Mouse (Mus musculus) stomach, embryonic 15.5 days (tissue): ENCODE measurements at regions not wholly inside any gene's neighbourhood (a gene's known extent, or its start where the extent isn't known, plus 50 kb on each side); places are given as distances from the start of the nearest gene placed in this dataset.

Source experiments
- ATAC-seq: fragments of 200-750 bp; cut with Nextera tagmentation; 2 replicates; pipeline ENCODE4 v1.8.0; 2017; ENCODE audit warnings: low read depth, moderate number of reproducible peaks, moderate TSS enrichment; ENCODE audit not compliant: insufficient read depth, low FRiP score
- H3K27ac ChIP-seq: fragments of 300-500 bp; sonication (generic); 2 replicates; pipeline ENCODE4 v1.5.1; 2015; ENCODE audit warnings: mild to moderate bottlenecking, inconsistent platforms
- H3K27me3 ChIP-seq: fragments of 300-500 bp; sonication (generic); replicated peaks from 2 replicates; pipeline ENCODE4 v1.6.1; 2015; ENCODE audit warnings: inconsistent platforms
- H3K36me3 ChIP-seq: fragments of 300-500 bp; sonication (generic); 2 replicates; pipeline ENCODE4 v1.6.1; 2015; ENCODE audit warnings: inconsistent platforms
- H3K4me1 ChIP-seq: fragments of 300-500 bp; sonication (generic); 2 replicates; pipeline ENCODE4 v1.6.1; 2015; ENCODE audit warnings: inconsistent platforms
- H3K4me2 ChIP-seq: fragments of 300-500 bp; sonication (generic); 2 replicates; pipeline ENCODE4 v1.6.1; 2015; ENCODE audit warnings: mild to moderate bottlenecking, inconsistent platforms
- H3K4me3 ChIP-seq: fragments of 300-500 bp; sonication (generic); replicated peaks from 2 replicates; pipeline ENCODE4 v1.5.1; 2015; ENCODE audit warnings: inconsistent platforms
- H3K9ac ChIP-seq: fragments of 300-500 bp; sonication (generic); 2 replicates; pipeline ENCODE4 v1.6.1; 2015; ENCODE audit warnings: inconsistent platforms
- H3K9me3 ChIP-seq: fragments of 300-500 bp; sonication (generic); 2 replicates; pipeline ENCODE4 v1.6.1; 2016; ENCODE audit warnings: inconsistent platforms
- WGBS: fragments of 180-500 bp; shearing (Covaris S2); methylation state at CpG from one replicate; pipeline ENCODE4 v1.1.7; 2015; 5-methylcytosine and 5-hydroxymethylcytosine counted together

GRCm38 (mm10) chr13:84404566-84405194 is 182.6 kb downstream of the Tmem161b start:
- no peaks in the 10 kb centered on the region for H3K4me1 ChIP-seq
- no peak for ATAC-seq
- no peak overlapping the region for H3K4me3 ChIP-seq
- H3K27me3 ChIP-seq = no peaks in the 10 kb centered on the region
- H3K9me3 ChIP-seq = no peaks in the 10 kb centered on the region
- no peak overlapping the region for H3K9ac ChIP-seq
- H3K4me2 ChIP-seq = no peak overlapping the region
- no peaks in the 10 kb centered on the region for H3K36me3 ChIP-seq
- 73% methylated on average over 19 of the region's 19 CpGs for WGBS
- H3K27ac ChIP-seq = no peak overlapping the region

DNA sequence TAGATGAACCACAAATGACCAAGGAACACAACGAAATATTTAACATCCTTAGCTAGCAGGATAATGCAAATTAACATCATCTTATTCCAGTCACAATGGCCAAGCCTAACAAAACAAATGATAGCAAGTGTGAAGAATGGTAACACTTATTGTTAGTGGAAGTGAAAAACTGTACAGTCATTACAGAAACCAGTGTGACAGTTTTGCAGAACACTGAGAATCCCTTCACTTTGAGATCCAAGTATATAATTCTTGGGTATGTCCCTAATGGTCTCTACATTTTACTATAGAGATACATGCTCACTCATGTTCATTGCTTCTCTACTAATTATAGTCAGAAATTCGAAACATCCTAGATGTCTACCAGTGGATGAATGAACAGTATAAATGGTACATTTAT is 212.3 kb downstream of the Tmem161b start:
- Histone ChIP-seq H3K4me3 (no peak overlapping the region), H3K4me2 (no peak overlapping the region), H3K27me3 (no peaks in the 10 kb centered on the region), H3K9ac (no peak overlapping the region), H3K36me3 (no peaks in the 10 kb centered on the region), H3K9me3 (no peaks in the 10 kb centered on the region), H3K27ac (no peak overlapping the region), H3K4me1 (no peaks in the 10 kb centered on the region)
- ATAC-seq = no peak
- 65% methylated on average over 2 of the region's 2 CpGs for WGBS

DNA sequence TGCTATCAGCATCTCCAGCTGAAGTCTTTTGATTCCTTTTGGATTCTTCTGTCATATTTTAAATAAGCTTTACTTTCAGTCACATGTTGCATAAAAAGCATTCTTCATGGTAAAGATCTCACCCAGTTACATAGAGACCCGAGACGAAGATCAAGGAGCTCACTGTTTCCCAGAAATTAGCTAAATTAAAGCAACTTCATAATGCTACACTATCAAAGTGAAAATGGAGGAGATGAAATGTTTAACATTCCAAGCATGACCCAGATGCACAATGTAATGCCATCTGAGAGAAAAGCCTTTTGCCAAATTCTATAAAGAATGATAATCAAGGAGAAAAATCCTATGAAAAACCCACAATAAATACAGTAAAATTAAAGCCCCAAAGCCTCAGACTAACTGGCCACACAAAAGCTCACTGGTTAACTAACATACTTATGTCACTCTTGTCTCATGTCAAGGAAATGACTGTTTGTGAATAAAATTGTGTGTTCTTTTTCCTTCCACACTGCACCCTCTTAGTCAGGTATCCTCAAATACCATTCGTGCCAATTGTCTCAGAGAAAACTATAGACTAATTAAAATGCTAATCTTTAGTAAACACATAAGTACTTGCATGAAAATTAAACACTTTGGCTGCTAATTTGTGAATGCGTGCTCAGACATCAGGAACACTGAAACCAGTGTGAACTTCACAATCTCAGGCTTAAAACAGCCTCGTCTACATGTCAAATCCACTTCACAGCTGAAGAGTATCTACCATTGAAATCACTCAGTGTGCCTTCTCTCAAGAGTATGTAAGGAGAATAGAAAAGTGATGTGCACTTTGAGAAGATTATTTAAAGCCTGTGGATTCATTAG is 215.7 kb downstream of the Tmem161b start:
- Histone ChIP-seq H3K4me1 (no peaks in the 10 kb centered on the region), H3K9ac (no peak overlapping the region), H3K36me3 (no peaks in the 10 kb centered on the region), H3K4me3 (no peak overlapping the region), H3K9me3 (no peaks in the 10 kb centered on the region), H3K27me3 (no peaks in the 10 kb centered on the region), H3K4me2 (no peak overlapping the region), H3K27ac (no peak overlapping the region)
- 68% methylated on average over 5 of the region's 5 CpGs for WGBS
- no peak for ATAC-seq

DNA sequence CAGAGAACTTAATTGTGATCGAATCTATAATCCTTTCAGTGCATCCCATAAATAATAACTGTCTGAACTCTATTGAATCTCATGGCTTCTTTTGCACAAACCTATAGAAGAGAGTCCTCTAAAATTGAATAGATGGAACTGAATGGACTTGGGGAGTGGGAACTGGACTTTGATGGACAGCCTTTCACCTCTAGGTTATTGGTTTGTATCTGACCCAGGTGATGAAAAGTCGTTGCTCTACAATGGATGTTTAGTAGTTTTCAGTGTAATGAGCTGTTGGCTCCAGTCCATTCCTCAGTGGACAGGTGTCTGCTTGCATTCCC is 216.3 kb downstream of the Tmem161b start:
- no peak for ATAC-seq
- Histone ChIP-seq H3K4me3 (no peak overlapping the region), H3K36me3 (no peaks in the 10 kb centered on the region), H3K9me3 (no peaks in the 10 kb centered on the region), H3K27me3 (no peaks in the 10 kb centered on the region), H3K27ac (no peak overlapping the region), H3K4me2 (no peak overlapping the region), H3K9ac (no peak overlapping the region), H3K4me1 (no peaks in the 10 kb centered on the region)
- 86% methylated on average over 2 of the region's 2 CpGs for WGBS

GRCm38 (mm10) chr13:84448514-84448913 is 226.4 kb downstream of the Tmem161b start:
- Histone ChIP-seq H3K4me3 (no peak overlapping the region), H3K9ac (no peak overlapping the region), H3K27ac (no peak overlapping the region), H3K4me2 (no peak overlapping the region), H3K36me3 (no peaks in the 10 kb centered on the region), H3K4me1 (no peaks in the 10 kb centered on the region), H3K27me3 (no peaks in the 10 kb centered on the region), H3K9me3 (no peaks in the 10 kb centered on the region)
- ATAC-seq = no peak
- 79% methylated on average over 2 of the region's 2 CpGs for WGBS

DNA sequence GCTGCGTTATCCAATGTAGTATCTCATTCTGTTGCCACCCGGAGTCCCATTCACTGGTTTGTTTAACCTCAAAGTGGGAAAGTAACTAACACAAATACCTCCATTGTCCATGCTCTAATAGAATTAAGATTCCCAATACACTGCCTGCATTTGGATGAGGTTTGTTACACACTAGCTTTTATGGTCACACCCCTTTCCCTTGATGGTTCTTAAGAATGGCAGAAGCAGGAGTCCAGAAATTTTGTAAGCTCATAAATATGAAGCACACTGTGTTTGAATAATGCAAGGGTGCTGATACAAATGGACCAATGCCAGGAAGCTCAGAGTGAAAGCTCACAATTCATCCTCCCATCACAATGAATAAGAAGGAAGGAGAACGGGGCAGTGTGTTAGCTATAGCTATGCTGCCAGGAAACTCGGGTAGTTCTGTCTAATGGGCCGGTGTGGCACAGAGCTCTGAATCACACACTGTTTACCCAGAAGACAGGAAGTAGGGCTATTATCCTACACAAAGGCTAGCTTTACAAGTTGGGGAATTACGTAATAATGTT is 227.0 kb downstream of the Tmem161b start:
- H3K9ac ChIP-seq = no peak overlapping the region
- H3K27ac ChIP-seq = no peak overlapping the region
- H3K9me3 ChIP-seq = no peaks in the 10 kb centered on the region
- H3K4me3 ChIP-seq = no peak overlapping the region
- 60% methylated on average over 6 of the region's 6 CpGs for WGBS
- H3K4me2 ChIP-seq = no peak overlapping the region
- no peaks in the 10 kb centered on the region for H3K27me3 ChIP-seq
- no peaks in the 10 kb centered on the region for H3K36me3 ChIP-seq
- no peak for ATAC-seq
- H3K4me1 ChIP-seq = no peaks in the 10 kb centered on the region
